Mouse (Mus musculus) adrenal gland, postnatal 4 days (tissue): ENCODE data around the gene Cacnb4. TPM values are rescaled to one million over a fixed set of nuclear protein-coding genes. Genes with fewer than 3 reads are reported as not detected.

Source experiments
- DNase-seq, 2 experiments: peaks; one replicate each; pipeline ENCODE4 v3.0.0; 2021 to 2022; ENCODE audit warnings: low spot score in 2 of 2, mixed read lengths in 2 of 2
- total RNA-seq, 2 experiments: library from RNA; stranded (reverse); gene quantifications; 2 replicates each; pipeline ENCODE4 v1.2.3; 2021

Gene Cacnb4
- total RNA-seq, 2 experiments from 2014 or later, result 1.1 to 2.4 TPM

- DNase-seq, result peak; percentile 95 to 100
These were observed 251.7 kb downstream of the Cacnb4 start, which contains the start of gene Arl5a for GRCm38 (mm10) chr2:52424747-52425522. TSS of gene Arl5a (minus strand) at chr2:52424901.

GRCm38 (mm10) chr2:52424248-52424728, 252.3 kb downstream of the Cacnb4 start:
- DNase-seq, result peak in 1 of 2 experiments; percentile 19

- no peak for DNase-seq
These were observed 252.9 kb downstream of the Cacnb4 start for GRCm38 (mm10) chr2:52423611-52424247.

- DNase-seq, result no peak
These were observed 253.6 kb downstream of the Cacnb4 start for GRCm38 (mm10) chr2:52422871-52423610.

GRCm38 (mm10) chr2:52421197-52421596, 255.4 kb downstream of the Cacnb4 start:
- DNase-seq, result no peak

- no peak for DNase-seq
These were observed 256.5 kb downstream of the Cacnb4 start for GRCm38 (mm10) chr2:52420001-52420710.

- DNase-seq, result no peak
These were observed 257.3 kb downstream of the Cacnb4 start for GRCm38 (mm10) chr2:52419295-52419694.

GRCm38 (mm10) chr2:52412524-52413037, 264.1 kb downstream of the Cacnb4 start:
- no peak for DNase-seq

GRCm38 (mm10) chr2:52406480-52406879, 270.2 kb downstream of the Cacnb4 start:
- no peak for DNase-seq

GRCm38 (mm10) chr2:52405238-52405637, 271.4 kb downstream of the Cacnb4 start:
- DNase-seq, result no peak

GRCm38 (mm10) chr2:52394529-52394928, 282.1 kb downstream of the Cacnb4 start:
- DNase-seq, result no peak

- DNase-seq, result no peak
These were observed 286.1 kb downstream of the Cacnb4 start for GRCm38 (mm10) chr2:52390415-52390975.

- no peak for DNase-seq
These were observed 286.7 kb downstream of the Cacnb4 start for GRCm38 (mm10) chr2:52389975-52390374.

GRCm38 (mm10) chr2:52386451-52386850, 290.2 kb downstream of the Cacnb4 start:
- no peak for DNase-seq

GRCm38 (mm10) chr2:52386037-52386436, 290.6 kb downstream of the Cacnb4 start:
- DNase-seq, result no peak

- DNase-seq, result no peak
These were observed 297.8 kb downstream of the Cacnb4 start for GRCm38 (mm10) chr2:52378848-52379261.

- no peak for DNase-seq
These were observed 298.2 kb downstream of the Cacnb4 start, which contains the start of gene Neb for GRCm38 (mm10) chr2:52378448-52378804. TSS of gene Neb (minus strand) at chr2:52378474.
